Mouse (Mus musculus) frontal cortex, postnatal 10 days (tissue): ENCODE measurements at regions not wholly inside any gene's neighbourhood (a gene's known extent, or its start where the extent isn't known, plus 50 kb on each side); places are given as distances from the start of the nearest gene placed in this dataset.
A peak's percentile ranks its signal among the peaks of the same experiment; 100 is the strongest.
"Not testable (repeated sequence)": the region's sequence is repeated elsewhere in the genome, so short reads cannot be mapped to it uniquely, and the experiment has no call there.

Experiments used
- DNase-seq, 2 experiments: peaks; one replicate each; pipeline ENCODE4 v3.0.0; 2022; ENCODE audit warnings: low spot score in 2 of 2, mixed read lengths in 1 of 2

- DNase-seq, result no peak
Observed at GRCm38 (mm10) chr5:18502831-18503230, 142.7 kb upstream of the Gnai1 start.

- no peak for DNase-seq
Observed at GRCm38 (mm10) chr5:18494305-18494704, 134.2 kb upstream of the Gnai1 start.

DNA sequence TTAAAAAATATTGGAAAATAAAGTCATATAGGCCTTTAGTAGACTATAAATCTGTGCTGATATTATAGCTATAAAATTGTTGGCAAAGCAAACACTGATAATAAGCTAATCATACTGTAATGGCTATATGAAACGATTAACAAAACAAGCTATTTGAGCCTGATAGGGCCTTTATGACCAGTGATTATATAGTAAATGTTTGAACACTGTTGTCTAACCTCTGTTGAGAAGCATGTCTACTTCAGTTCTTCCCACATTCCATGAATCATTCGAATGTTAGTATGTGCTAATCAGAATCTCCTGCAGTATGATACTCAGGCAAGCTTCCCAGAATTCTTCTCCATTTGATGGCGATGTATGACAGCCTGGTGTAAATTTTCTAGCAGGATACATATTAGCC, 129.6 kb upstream of the Gnai1 start:
- no peak for DNase-seq

DNA sequence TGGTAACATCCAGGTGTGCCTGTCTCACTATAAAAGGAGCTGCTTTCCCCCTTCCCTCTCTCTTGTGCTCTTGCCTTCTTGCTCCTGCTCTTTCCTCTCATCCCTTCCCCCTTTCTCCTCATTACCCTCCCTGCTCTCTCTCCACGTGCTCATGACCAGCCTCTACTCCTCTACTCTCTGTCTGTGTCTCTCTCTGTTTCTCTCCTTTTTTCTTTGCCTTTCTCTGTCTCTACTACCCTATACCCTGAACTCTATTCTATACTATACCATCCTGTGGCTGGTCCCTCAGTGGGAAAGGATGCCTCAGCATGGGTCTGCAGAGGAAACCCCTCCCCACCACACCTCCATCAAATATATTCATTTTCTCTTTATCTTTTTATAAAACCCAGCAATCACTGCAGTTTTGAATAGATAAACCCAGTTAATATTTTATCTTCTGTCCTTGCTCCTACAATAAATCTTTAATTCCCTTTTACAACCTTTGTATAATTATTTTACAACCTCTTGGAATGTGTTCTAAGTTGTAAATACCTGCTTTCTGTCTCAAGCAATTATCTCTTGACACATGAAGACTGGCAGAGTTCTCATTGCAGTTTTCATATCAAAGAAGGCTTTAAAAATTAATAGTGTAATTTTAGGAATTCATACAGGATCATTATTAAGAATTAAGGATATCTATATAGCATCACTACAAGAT, 127.1 kb upstream of the Gnai1 start:
- no peak for DNase-seq

GRCm38 (mm10) chr5:18484376-18484775, 124.2 kb upstream of the Gnai1 start:
- no peak for DNase-seq

DNA sequence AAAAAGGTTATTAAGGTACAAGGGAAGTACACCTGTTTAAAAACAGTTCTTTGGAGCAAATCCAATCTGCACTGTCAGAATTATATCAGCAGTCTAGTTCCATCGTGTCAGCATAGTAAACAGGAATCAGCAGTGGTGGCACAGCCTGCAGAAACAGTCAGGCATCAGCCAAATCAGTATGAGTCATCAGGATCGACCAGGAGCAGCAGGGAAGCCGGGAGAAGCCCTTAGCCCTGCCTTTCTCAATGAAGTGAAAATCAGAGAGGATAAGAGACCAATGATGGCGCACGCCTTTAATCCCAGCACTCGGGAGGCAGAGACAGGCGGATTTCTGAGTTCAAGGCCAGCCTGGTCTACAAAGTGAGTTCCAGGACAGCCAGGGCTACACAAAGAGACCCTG, 118.3 kb upstream of the Gnai1 start:
- no peak for DNase-seq

- DNase-seq, result no peak
Observed at GRCm38 (mm10) chr5:18477372-18478017, 117.3 kb upstream of the Gnai1 start.

GRCm38 (mm10) chr5:18472114-18472513, 112.0 kb upstream of the Gnai1 start:
- DNase-seq, result no peak

DNA sequence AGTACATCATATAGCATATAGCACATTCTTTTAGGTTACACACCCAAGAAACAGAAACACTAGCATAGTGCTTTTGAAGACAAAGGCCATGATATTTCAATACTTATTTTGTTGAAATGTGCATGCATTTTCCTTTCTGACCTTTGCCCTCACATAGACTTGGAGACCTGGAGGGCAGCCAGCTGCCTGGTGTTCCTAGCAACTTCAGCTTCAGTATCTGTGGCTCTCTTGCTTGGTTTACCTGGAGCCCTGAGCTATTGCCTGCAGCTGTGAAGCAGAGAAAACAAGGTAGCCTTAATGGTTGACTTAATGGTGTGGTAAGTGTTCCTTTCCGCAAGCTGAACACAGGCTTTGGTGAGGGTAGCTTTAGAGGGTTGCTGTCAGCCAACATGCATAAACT, 97.6 kb upstream of the Gnai1 start:
- DNase-seq, result no peak

GRCm38 (mm10) chr5:18456196-18456595, 96.0 kb upstream of the Gnai1 start:
- DNase-seq, result no peak

DNA sequence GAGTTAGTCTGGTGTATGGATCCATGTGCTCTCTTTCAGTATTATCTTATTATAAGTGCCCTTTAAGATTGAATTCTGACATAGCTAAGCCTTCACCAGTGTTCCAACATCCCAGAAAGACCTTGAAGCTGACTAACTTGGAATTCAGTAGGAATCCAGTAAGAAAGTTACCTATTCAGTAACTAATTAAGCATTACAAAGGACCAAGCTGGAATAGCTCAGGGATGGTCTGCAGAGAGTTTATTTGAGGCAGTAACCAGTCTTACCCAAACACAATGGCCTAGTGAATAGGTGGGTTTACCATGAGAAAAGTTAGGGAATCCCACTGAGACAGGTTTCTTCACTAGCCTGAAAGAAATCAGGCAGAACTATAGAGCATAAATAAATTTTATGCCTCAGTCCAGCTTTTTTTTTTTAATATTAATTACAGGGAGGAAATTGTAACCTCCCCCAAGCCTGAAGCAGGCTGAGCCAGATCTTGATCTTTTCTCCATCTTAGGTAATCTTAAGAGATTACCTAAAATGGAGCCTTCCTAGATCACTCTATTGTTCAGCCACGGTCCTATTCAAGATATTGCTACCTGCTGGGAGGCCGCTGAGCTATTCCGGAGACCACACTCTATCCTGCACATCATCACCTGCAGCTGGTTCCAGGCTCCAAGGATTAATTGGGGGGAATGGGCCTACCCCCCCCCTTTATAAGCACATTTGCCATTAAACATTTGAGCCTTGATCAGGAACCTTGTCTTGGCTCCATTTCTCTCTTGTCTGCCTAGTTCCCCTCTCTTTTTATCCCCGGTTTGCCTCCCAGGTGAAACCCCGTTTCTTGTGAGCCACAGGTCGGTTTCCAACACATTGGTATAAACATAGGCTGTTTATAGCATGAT, 93.0 kb upstream of the Gnai1 start:
- DNase-seq, result not testable (repeated sequence)

DNA sequence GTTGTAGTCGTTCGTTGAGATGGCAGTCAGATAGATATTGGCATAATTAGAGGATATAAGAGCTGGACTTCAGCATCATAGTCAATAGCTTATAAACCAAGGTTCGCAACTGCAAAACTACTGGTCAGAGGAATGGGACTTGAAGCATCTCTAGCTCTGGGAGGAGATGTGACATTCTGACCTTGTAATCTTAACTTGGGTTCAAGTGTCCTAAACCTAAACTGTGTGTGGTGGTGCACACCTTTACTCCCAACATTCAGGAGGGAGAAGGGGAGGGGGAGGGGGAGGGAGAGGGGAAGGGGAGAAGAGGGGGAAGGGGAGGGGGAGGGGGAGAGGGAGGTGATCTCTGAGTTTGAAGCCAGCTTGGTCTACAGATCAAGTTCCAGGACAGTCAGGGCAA, 89.1 kb upstream of the Gnai1 start:
- DNase-seq, result no peak

GRCm38 (mm10) chr5:18448330-18448670, 88.1 kb upstream of the Gnai1 start:
- DNase-seq, result no peak

GRCm38 (mm10) chr5:18447665-18448329, 87.6 kb upstream of the Gnai1 start:
- DNase-seq, result no peak

GRCm38 (mm10) chr5:18445969-18446368, 85.8 kb upstream of the Gnai1 start:
- peak; percentile 39 to 58 for DNase-seq

DNA sequence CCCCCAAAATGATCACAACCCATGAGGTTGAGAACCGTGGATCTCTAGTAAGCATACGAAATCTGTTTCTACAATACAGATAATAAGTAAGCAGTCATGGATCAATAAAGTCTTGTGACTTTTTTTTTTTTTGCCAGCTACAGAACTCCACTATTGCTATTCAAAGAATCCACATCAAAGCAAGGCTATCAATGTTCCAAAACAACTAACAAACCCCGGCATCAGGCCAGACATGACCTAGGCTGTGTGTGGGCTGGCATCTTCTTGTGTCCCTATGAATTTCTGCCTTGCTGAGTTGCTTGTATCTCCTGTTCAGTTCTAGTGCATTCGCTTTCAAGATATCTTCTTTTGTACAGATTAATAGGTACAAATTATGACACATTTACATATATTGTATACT, 79.8 kb upstream of the Gnai1 start:
- no peak for DNase-seq

GRCm38 (mm10) chr5:18439281-18439680, 79.1 kb upstream of the Gnai1 start:
- DNase-seq, result no peak

DNA sequence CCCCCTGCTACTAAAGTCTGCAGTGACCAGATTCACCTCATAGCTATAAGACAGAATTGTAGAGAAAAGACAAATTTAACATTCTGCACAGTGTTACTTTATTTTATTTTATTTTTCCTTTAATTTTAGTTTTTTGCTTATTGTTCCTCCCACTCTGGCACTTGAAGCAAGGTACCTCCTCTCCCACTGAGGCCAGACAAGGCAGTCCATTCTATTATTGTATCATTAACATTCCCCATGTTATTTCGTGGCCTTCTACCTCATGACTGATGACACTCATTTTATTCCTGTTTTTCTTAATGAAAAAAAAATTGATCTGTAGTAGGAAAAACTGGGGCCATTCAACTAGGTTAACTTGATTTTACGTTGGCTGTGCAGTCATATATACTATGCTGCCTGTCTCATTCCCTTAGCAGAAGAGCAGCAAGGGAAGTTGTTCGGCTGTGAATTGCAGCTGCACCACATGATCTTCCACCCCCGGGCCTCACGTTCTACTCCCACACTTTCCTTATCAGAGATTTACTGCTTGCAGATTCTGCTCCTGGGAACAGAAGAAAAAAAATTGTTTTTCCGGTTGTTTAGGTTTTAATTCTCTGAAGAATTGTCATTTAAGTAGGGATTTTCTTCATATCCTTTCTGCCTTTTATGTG, 76.1 kb upstream of the Gnai1 start:
- no peak for DNase-seq

DNA sequence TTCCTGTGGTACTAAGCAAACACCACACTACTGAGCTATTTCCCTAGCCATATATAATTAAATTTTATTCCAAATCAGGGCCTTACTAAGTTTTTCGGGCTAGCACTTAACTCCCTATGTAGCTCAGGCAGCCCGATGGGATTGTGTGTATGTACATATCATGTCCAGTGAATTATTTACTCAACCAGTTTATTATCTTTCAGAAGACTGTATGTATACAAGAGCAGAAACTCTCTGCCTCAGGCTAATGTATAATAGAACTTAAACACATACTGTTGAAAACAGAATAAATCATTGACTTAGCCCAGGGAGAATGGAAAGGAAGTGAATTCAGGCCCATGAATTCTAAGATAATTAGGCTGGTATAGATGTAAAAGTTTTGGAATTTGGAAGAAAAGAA, 74.1 kb upstream of the Gnai1 start:
- no peak for DNase-seq

DNA sequence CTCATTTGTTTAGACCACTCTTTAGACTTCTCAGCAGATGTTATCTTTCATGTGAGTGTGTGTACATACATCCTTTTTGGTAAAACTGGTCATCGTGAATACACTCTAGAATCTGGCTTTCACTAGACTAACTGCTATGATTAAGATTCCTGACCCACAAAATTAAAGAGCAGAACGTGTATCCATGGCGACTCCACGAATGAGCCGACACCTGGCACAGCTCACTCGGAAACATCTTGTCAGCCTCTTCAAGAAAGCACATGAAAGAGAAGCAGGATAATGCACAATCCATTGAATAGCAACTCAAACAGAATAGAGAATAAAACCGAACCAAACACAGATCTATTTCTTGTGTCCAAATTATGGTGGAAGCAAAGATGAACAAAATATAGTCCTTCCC, 73.1 kb upstream of the Gnai1 start:
- DNase-seq, result no peak

DNA sequence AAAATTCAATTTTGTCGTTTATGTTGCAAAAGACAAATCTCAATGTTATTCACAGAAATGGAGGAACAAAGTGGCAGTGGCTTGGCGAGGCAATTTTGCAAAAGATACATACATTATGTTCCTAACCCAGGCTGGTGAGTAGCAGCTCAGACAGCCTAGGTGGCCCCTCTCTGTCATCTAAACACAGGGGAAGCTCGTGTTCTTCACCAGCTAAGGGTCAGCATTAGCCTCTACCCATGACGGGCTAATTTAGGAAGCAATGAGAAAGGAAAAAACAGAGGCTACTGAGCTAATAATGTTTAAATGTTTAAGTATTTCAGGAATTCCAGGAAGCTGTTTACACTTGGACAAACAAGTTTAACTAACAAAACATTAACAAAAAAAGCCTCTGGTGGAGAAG, 64.9 kb upstream of the Gnai1 start:
- DNase-seq, result no peak

GRCm38 (mm10) chr5:18414892-18415291, 54.7 kb upstream of the Gnai1 start:
- no peak for DNase-seq
